Mouse (Mus musculus): ENCODE results near the gene Nol12.

Gene Nol12

DNA sequence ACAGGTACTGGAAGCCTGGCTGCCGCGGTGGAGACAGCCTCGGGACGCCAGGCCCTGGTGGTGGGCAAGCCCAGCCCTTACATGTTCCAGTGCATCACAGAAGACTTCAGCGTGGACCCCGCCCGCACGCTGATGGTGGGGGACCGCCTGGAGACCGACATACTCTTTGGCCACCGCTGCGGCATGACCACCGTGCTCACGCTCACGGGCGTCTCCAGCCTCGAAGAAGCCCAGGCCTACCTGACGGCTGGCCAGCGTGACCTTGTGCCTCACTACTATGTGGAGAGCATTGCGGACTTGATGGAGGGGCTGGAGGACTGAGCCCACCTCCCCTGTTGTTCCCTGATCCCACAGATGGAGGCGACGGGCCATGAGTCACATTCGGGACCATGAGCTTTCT, 16.6 kb upstream of the Nol12 start:
- no peak for DNase-seq

DNA sequence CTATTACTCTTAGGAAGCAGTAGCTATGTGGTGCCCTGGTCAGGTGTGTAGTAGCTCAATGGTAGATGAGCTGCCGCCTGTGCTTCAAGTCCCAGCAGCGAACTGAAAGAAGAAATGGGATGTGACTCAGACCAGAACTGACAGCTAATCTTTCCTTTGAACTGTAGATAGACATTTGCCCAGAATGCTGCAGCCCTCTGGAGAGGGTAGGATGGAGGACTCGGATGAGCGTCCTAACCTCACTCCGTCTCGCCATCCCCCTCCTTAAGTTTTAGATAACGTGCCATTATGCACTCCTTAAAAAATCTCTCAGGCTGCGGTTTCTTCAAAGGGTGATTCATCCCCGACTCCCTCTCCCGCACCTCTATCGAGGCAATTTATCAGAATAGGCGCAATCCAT, 14.8 kb upstream of the Nol12 start:
- no peak for DNase-seq

- DNase-seq = no peak
These were observed 12.0 kb upstream of the Nol12 start for GRCm38 (mm10) chr15:78922700-78923099.

- no peak for DNase-seq
These were observed 11.1 kb upstream of the Nol12 start for GRCm38 (mm10) chr15:78923585-78923984.

GRCm38 (mm10) chr15:78925129-78925528, 9.6 kb upstream of the Nol12 start:
- DNase-seq = no peak

GRCm38 (mm10) chr15:78926021-78926919, 8.5 kb upstream of the Nol12 start, which contains the start of gene Lgals1:
Gene Lgals1 (plus strand): TSS chr15:78926725.
- peak; percentile 73 for DNase-seq

DNA sequence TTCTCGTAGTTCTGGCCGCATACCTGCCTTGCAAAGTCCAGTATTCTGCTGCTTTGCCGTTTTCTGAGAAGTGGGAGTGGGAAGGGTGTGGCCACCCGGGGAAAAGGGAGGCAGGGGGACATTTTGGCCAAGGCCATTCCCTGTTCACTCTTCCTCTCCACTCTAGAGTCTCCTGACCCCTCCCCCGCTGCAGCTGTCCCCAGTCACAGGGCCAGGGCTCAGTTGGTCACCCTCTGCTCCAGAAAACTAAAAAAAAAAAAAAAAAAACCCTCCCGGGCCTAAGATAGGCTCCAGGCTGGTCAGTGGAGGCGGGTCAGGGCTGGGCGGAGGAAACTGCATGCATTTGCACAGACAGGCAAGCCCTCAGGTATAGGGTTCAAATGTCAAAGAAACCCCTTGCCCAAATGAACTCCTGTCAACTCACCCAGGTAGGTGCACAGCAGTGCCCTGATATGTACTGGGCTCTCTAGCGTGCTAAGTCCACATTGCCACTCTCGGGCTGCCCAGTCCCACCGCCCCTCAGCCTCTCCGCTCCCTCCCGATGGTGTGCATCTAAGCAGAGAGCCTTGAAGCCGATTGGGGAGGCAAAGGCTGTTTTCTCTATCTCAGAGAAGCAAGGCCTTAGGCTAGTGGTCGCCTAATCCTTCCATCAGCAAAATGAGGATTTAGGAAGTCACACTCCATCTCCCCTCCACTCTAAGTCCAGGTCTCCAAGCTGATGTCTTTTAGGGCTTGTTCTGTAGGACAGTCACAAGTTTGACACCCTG, 7.5 kb upstream of the Nol12 start:
- peak; percentile 50 for DNase-seq

DNA sequence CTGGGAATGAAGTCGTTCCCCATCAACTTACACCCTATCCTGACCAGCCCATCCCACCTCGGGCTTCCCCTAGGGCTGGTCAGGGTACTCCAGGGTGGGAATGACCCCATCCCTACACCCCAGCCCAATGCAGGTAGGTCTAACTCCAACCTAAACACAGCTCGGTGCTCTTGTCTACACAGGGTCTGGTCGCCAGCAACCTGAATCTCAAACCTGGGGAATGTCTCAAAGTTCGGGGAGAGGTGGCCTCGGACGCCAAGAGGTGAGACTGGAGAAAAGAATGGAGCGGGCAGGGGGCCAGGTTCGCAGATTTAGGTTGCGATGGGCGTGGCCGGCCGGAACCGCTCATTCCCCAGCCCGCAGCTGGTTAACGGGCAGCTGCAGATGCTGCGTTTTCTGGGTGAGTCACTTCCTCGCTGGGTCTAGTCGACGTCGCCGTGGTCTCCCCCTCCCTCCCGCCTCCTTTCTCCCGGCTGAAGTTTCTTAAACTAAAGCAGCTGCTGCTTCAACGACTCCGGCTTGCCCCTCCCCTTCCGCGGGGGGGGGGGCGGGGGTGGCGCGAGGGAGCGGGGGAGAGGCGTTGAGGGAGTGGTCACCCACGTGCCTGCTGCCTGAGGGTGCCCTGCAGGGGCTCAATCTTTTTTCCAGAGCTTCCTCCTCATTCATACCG, 6.8 kb upstream of the Nol12 start:
- DNase-seq = peak; percentile 80

- DNase-seq = peak; percentile 28
These were observed 6.2 kb upstream of the Nol12 start for GRCm38 (mm10) chr15:78928539-78928938.

DNA sequence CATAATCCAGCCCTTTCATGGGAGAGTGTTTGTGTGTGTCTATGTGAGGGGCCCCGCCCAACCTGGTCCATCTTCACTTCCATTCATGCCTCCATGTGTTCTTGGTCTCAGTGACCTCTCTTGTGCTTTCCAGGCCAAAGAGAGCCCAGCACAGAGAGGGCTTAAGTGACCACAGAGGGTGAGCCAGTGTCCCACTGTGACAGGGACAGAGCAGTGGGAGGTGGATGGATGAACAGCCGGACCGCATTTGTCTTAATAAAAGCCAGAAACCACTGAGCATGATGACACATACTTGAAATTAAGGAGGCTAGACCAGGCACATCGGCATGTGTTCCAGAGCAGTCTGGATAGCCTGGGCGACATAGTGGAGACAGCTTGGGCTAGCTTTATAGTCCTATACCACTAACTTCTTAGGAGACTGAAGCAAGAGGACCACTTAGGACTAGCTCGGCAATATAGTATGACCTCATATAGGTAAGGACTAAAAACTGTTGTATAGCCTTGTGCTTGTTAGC, 4.5 kb upstream of the Nol12 start:
- no peak for DNase-seq

- DNase-seq = no peak
These were observed 3.8 kb upstream of the Nol12 start for GRCm38 (mm10) chr15:78930801-78931426.

GRCm38 (mm10) chr15:78931577-78931976, 3.2 kb upstream of the Nol12 start:
- DNase-seq = peak; percentile 56

DNA sequence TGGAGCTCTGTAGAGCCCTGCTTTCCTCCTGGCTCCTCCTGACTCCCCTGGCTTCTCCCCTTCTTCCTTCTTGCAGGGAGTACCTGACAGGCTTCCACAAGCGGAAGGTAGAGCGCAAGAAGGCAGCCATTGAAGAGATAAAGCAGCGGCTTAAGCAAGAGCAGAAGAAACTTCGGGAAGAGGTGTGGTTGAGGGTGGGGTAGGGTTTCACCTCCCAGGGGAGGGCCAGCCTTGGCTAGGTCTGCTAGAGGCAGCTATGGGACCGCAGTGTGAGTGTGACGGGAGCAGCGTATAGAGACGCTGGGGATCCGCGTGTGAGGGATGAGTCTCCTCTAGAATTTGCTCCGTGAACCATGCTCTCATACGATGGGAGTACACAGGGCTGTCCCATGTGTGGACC, 1.7 kb downstream of the Nol12 start:
- no peak for DNase-seq

DNA sequence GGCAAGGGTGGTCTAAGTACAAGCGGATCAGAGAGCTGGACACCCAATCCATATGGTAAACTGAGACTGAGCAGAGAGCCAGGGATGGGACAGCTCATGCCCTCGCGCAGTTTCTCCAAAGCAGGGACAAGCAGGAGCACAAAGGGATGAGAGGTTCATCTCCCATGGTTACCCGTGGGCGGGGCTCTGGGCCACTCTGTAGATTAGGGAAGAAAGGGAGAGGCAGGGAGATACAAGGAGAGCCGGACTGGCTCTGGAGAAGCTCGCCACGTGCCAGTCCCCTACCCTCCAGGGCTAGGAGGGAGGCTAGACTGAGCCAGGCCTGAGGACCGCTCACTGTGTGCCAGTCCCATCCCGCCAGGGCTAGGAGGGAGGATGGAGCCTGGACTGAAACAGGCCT, 2.6 kb downstream of the Nol12 start:
- no peak for DNase-seq

GRCm38 (mm10) chr15:78937963-78938362, 3.2 kb downstream of the Nol12 start:
- DNase-seq = no peak

DNA sequence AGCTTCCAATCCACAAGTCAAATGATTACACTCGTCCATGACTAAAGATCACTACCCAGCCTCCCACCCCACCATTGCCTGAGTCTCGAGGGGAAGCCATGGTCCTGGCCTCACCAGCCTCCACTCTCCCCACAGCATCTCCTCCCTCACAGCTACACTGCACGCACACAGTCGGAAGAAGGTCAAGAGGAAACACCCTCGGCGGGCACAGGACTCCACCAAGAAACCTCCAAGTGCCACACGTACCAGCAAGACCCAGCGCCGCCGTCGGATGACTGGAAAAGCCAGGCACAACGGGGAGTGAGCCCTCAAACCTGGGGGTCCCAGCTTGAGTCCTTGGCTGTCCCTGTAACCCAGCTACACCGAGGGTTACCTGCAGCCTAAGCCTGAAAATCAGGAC, 5.6 kb downstream of the Nol12 start:
- no peak for DNase-seq

GRCm38 (mm10) chr15:78942663-78943062, 7.9 kb downstream of the Nol12 start:
- peak; percentile 91 for DNase-seq

GRCm38 (mm10) chr15:78946232-78946631, 11.5 kb downstream of the Nol12 start:
- DNase-seq = no peak

DNA sequence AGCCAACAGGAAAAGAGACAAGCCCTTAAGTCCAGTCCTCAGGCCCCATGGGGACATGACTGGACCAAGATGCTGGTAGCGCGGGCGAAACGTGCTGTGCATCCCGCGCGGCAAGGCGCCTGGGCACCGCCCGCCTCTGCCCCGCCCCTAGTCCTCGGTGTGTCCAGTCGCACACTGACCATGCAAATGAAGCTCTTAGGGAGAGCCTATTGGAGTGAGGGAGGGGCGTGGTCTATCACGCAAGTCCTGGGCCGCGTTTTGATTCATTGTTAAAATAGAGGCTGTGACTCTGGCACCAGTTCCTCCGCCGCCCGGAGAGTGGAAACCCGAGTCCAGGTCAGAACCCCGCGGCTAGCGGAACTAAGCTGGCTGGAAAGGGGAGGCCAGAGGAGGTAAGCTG, 12.9 kb downstream of the Nol12 start, which contains the start of gene Triobp:
Gene Triobp (plus strand): TSS at position 68 of the 400 bp plus-strand sequence.
- DNase-seq = peak; percentile 98

DNA sequence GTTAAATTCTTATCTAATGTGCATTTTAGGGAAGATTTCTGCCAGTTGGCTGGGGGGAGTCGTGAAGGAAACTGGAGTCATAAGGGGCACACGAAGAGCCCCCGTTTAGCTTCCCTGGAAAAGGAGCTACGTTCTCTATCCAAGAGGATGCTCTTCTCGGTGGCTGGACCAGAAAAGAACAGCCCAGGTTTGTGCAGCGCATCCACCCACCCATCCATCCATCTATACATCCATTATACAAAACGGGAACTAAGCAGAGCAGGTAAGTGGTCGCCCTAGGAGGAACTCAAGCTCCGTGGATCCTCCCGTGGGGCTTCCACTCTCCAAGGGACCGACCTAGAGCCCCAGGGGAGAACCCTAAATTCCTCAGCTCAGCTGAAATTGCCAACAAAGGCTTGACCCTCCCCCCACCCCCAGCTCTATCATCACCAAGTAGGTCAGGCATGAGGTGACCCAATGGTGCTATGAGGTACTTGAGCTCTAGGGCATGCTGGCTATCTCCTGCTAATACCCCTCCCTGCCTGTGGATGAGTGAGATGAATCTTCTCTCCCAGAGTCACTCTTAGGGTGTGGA, 13.5 kb downstream of the Nol12 start:
- peak; percentile 50 for DNase-seq

GRCm38 (mm10) chr15:78948883-78949282, 14.2 kb downstream of the Nol12 start:
- DNase-seq = no peak

DNA sequence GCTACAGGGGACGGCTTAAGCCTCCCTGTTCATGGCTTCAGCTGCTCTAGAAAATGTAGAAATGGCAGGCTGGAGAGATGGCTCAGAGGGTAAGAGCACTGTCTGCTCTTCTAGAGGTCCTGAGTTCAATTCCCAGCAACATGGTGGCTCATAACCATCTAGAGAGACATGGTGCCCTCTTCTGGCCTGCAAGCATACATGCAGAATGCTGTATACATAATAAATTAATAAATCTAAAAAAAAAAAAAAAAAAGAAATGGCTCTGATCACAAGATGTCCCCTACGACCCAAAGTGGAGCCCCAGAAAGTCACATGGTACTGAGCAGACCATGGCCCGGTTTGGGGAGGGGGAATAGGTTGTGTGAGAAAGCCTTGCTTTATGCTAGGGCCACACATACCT, 20.9 kb downstream of the Nol12 start:
- DNase-seq = no peak

Data from retina, postnatal 1 day (tissue).